Mouse (Mus musculus) brain, embryonic 18.5 days (tissue): ENCODE data around the gene Ahsa1.
"Not testable (repeated sequence)": the region's sequence is repeated elsewhere in the genome, so short reads cannot be mapped to it uniquely, and the experiment has no call there.

Source experiments
- DNase-seq: peaks from one replicate; pipeline ENCODE4 v3.0.0-alpha.2; 2012; ENCODE audit warnings: low read depth, low spot score

Gene Ahsa1

DNA sequence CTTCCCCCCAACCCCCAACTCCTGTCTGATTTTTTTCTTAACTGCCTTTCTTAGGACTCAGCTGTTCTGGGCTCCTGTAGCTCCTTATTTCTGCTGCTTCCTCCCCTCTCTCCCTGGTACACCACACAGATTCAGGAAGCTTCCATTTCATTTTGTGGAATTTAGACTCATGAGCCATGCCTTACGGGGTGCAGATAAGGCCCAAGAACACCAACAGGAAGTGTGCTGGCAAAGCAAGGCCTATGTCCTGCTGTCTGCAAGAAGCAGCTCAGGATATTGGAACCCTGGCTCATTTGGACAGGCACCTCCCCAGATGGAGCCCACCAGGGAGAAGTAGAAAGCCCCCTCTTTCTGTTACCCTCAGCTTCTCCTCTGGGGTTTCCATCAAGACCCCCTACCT, 15.5 kb downstream of the Ahsa1 start:
- DNase-seq = no peak

DNA sequence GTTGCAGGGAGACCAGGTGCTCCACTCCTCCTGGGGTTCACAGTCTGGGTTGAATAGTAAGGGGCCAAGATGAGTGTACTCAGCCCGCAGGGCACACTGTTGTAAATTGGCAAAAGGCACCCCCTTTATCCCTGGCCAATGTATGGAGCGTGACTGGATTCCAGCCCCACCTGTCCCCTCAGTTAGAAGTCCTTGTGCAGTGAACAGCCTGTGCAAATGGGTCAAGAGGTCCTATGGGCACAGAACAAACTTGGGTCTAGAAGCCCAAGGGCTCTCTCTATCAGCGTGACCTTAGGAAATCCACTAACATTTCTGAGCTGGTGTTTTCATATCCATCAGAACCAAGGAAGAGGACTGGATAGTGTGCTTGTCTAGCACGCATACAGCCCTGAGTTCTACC, 16.5 kb downstream of the Ahsa1 start:
- no peak for DNase-seq

DNA sequence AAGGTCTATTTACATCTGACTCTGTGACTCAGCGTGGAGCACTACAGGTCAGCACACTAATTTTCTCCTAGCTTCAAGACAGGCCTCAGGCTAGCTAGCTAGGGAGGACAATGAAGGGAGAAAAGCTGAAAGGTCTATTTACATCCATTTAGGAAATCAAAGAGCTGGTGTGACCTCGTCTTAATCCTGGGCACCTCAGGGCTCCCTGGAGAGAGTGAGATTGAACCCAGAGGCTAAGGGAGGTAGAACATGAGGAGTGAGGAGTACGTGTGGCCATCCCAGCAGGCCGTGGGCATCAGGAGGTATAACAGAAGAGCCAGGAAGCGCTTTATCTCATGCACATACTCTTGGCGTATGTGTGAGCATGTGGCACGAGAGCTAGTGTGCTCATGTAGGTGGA, 17.4 kb downstream of the Ahsa1 start:
- DNase-seq = no peak

DNA sequence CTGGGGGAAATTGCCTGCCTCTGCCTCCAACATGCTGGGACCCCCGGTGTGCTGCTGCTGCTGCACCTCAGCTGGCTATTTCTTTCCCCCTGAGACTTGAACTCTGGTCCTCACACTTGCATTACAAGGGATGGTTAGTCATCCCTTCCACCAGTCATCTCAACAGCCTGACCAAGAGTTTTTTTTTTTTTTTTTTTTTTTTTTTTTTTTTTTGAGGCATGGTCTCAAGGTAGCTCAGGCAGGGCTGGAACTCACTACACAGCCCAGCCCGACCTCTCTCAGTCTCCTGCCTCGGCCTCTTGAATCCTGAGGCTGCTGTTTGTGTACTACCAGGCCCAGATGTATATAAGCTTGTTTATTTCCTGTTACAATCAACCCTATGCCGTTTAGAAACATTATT, 18.0 kb downstream of the Ahsa1 start:
- DNase-seq = no peak

DNA sequence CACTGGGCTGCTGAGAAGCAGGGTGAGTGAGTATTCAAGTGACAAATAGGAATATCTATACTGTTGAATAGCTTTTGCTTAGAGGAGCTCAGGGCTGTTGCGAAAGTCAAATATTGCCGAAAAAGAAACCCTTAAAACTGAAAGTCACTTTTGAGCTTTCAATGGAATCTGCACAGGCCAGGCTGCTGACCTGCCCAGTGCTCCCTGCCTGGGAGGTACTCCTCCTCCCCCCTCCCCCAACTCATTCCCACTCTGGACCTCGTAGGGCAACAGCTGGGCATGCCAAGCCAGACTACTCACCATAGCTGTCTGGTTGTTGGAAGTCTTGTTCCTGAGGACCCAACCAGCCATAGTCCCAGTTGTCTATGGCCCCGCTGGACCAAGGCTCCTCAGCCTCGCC, 18.4 kb downstream of the Ahsa1 start:
- DNase-seq = no peak

DNA sequence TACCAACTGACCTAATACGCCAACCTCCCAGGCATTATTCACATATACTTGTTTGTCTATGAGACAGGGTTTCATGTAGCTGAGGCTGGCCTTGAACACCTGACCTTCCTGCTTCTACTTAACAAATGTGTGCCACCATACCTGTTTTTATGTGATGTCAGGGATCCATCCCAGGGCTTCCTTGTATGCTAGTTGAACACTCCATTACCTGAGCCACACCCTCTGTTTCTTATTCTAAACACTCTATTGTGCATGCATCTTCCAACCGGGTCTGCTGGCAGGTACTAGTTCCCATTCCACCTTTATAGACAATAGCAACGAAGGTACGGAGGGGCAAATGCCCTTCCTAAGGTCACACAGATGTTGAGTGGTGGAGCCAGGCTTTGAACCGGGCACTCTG, 22.8 kb downstream of the Ahsa1 start:
- DNase-seq = no peak

DNA sequence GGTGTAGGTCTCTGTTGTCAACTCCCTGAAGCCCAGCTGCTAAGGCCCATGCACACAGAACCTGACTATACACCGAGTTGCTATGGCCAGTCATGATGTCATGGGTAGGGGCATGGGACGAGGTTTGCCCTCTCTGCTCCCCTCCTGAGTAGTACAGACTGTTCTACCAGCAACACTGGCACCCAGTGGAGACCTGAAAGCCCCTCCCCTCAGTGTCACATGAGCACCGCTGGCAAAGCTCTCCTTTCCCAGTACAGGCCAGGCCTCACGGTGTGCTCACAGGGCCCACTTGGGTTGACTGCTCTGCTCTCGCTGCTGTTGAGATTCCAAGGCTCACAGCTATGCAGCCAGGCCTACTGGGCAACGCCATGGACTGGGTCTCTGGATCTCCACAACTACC, 27.7 kb downstream of the Ahsa1 start:
- DNase-seq = no peak

DNA sequence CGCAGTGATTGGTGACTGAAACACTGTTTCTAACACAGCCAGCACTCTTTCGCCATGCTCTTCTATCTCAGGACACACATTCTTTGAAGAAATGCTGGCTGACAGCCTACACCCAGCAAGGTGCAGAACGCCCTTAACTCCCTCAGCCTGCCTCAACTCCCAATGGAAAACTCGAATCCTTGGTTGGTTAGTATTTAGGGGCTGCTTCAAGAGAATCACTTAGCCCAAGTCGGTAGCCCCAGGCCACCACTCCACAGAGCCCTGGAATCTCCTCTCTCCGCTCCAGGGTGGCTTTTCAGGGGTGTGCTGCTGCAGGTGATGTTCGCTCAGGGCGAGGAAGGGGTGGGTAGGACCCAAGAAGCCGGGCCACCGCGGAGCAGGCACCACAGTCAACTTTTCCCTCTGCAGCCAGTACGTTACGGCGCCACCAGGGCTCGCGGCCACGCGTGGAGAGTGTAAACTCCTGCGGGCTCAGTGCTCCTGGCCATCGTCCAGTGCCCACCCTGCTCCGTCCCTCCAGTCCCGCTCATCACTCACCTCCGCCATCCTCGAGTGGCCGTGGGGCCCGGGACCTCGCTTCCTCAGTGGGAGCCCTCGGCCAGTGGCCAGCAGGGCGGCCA, 32.9 kb downstream of the Ahsa1 start:
- DNase-seq = no peak

DNA sequence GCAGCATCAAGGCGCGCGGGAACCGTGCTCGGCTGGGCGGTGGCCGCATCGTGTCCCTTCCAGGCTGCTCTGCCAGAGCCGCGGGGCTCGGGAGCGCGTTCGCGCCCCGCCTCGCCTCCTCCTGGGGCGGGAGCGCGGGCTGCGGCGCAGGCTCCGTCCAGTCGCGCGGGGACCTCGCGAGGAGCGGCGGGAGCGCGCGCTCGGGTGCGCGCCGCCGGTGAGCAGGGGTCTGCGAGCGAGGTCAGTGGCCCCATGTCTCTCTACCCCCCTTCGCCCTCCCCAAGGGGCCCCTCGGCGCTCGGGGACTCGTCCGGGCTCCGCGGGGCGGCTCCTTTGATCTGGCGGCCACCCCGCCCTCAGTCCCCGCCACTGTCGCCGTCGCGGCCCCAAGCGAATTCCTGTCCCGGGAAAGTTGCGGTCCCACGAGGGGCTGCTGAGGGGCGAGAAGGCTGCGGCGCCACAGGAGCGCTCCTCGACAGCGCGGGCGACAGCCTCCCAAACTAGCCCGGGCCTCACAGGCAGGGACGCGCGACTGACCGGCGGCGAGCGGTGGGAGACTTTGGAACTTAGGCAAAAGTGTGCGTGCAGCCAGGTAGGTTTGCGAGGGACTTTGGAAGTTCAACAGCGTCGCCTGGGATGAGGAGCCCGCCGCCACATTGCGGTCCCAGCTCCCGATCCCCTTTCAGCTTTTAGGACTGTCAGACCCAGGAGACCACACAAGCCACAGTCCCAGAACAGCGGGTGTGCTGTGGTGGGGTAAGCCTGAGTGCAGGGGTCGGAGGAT, 33.6 kb downstream of the Ahsa1 start, which contains the start of gene Ism2:
Gene Ism2 (minus strand): TSS at position 49 of the 784 bp plus-strand sequence.
- no peak for DNase-seq

DNA sequence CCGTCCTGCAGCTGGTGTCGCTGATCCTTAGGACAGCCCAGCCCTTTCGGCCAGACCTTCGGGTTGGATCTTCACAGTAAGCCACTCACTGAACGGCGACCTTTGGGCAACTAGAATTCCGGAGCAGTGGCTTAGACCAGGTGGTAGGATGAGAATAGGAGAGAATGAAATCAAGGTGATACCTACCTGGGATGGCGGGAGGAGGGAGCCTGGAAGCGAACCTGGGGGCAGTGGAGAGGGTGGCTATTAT, 34.1 kb downstream of the Ahsa1 start:
- DNase-seq = no peak

DNA sequence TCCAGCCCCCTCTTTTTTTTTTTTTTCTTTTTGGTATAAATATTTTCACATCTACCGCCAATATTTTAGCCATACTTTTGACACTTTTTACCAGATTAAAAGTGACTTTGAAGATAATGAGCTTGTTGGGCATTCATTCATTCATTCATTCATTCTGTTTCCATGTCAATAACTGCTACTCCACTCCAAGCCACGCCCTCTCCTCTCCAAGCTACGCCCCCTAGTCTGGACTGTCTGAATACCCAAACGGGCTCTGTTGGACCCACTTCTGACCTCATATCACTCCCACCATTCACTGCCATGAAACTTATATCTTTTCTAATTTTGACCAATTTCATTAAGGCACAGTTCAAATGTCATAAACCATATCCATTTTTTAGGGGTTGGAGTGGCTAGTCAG, 34.9 kb downstream of the Ahsa1 start:
- DNase-seq = no peak

DNA sequence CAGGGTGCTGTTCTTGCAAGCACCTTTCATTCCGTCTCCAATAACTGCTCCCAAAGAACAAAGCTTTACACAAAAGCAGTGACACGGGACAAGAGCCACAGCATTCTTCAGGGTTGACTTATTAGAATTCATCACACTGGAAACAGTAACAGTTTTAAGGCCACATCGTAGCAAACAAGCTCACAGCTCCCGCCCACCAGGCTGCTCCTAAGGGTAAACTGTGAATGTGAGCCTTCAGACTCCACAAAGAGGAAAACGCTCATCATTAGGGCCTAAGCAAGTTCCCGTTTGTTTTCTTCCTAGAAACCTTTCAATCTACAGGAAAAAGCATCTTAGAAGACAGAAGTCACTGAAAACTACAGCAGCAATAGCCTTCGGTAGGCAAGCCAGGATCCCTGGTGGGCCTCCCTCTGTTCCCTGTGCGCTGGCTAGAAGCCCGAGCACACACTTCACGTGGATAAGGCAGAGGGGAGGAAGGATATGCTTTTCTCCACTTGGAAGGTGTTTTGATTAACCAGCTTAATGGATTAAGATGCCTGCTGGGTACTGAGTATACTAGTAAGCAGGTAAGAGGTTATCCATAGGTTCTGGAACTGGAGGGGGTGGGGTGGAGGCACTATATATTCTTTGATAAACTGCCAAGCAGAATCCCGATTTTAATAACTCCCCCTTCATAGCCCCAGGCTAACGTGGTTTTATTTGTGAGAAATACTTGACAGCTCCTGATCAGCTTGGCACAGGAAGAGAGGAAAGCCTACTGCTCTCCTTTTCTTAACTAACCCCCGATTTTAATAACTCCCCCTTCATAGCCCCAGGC, 39.7 kb downstream of the Ahsa1 start:
- DNase-seq = no peak

DNA sequence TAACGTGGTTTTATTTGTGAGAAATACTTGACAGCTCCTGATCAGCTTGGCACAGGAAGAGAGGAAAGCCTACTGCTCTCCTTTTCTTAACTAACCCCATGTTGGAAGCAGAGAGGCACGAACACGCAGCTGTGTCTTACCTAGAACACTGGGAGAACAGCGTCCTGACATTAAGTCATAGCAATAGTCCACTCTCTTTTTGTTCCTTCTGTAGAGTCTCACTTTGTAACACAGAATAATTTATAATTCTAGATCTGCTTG, 40.2 kb downstream of the Ahsa1 start:
- not testable (repeated sequence) for DNase-seq

DNA sequence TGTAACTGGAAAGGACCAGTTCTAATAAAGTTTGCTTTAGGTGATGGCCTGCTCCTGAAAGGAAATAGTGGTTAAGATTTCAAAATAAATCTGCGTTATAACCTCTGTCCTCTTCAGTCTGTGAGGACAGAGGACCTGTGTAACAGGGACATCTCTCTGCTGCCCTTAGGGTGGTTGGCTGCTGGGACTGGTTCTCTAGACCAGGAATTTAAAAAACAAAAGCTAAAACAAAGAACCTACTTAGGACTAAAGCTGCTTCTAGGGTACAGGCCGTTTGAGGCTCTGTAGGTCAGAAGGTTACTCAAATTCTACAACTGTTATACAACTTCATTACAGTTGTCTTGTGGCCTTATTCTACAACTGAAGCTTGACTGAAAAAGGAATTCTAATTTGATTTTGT, 46.8 kb downstream of the Ahsa1 start:
- no peak for DNase-seq

DNA sequence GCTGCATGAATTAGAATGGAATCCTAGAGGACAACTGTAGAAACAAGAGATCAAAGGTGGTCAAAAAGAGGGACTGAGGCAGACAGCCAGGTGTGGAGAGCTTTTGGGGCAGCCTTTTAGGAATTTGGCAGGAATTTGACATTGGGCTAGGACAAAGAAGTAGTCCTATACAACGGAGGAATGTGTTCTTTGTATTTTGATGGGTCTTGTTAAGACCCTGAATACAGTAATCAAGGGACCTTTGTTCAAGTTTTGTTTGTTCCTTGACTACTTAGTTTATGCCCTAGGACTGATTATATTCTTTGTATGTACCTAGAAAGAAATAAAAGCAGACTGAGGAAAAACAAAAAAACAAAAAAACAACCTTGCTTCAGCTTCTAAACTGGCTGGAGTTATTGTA, 51.7 kb downstream of the Ahsa1 start:
- DNase-seq = no peak

DNA sequence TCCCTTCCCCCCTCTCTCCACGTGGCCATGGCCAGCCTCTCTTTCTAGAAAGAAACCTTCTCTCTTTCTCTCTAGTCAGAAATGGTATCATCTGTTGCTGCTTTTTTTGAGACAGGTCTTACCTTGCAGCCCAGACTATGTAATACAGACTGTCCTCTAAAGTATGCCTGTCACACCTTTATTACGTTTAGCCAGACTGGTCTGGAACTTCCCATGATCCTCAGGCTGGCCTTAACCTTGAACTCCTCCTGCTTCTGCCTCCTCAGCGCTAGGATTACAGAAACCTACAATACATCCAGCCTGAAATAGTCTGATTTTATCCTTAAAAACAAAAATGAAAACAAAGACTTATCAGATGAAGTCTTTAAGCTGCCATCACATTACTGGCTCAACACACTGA, 53.0 kb downstream of the Ahsa1 start:
- no peak for DNase-seq
